Mouse (Mus musculus): ENCODE results near the gene Ipo13. TPM values are rescaled to one million over a fixed set of nuclear protein-coding genes. Genes with fewer than 3 reads are reported as not detected.

Ipo13 gene
- 15.8 and 18.2 TPM in 2 replicates for polyA plus RNA-seq (2015; fragmentation: Nextera tagmentation; extraction: Ambion mirVana)

GRCm38 (mm10) chr4:117914591-117915442 is at the start of gene Ipo13:
Gene Ipo13 (minus strand): TSS chr4:117914999.
- ATAC-seq, result peak; percentile 91
- TF ChIP-seq CTCF (IDR thresholded peaks at IDR 0.05; ENCODE audit: low read depth), result peak; percentile 56
- Histone ChIP-seq H3K4me1 (replicated peaks; ENCODE audit: control insufficient read depth, insufficient read depth, low read length) (peaks cover 11% of the 10 kb centered on the region), H3K9me3 (ENCODE audit: control insufficient read depth) (no peaks in the 10 kb centered on the region), H3K4me3 (ENCODE audit: low read depth, low read length) (peak within 1 kb of the TSS; percentile 79), H3K27me3 (replicated peaks; ENCODE audit: control insufficient read depth, insufficient read depth, low read length) (no peaks in the 10 kb centered on the region), H3K36me3 (ENCODE audit: control insufficient read depth, insufficient read depth) (peaks cover 20% of the 10 kb centered on the region; the same call in 1 of the 2 replicates), H3K9ac (ENCODE audit: low read depth, low read length) (peak within 1 kb of the TSS; percentile 59), H3K27ac (ENCODE audit: low read depth, low read length) (peak within 1 kb of the TSS; percentile 31; the same call in 1 of the 2 replicates), H3K4me2 (replicated peaks; ENCODE audit: low read depth) (peak within 1 kb of the TSS; percentile 98)
- WGBS, result under 1% methylated on average over 60 of the region's 61 CpGs

- H3K4me1 ChIP-seq (replicated peaks; ENCODE audit: control insufficient read depth, insufficient read depth, low read length), result no peaks in the 10 kb centered on the region
- no peak overlapping the region for H3K4me3 ChIP-seq (ENCODE audit: low read depth, low read length)
- H3K9ac ChIP-seq (ENCODE audit: low read depth, low read length), result no peak overlapping the region
- no peaks in the 10 kb centered on the region for H3K9me3 ChIP-seq (ENCODE audit: control insufficient read depth)
- no peak for ATAC-seq
- H3K4me2 ChIP-seq (replicated peaks; ENCODE audit: low read depth), result no peak overlapping the region
- H3K27me3 ChIP-seq (replicated peaks; ENCODE audit: control insufficient read depth, insufficient read depth, low read length), result no peaks in the 10 kb centered on the region
- no peak overlapping the region for H3K27ac ChIP-seq (ENCODE audit: low read depth, low read length)
- peaks cover 80% of the 10 kb centered on the region for H3K36me3 ChIP-seq (ENCODE audit: control insufficient read depth, insufficient read depth)
- 68% methylated on average over 4 of the region's 4 CpGs for WGBS
- no peak for TF ChIP-seq CTCF (IDR thresholded peaks at IDR 0.05; ENCODE audit: low read depth)
These were observed 42.7 kb upstream of the Ipo13 start for GRCm38 (mm10) chr4:117957492-117957891.

GRCm38 (mm10) chr4:117947493-117947892 is 32.7 kb upstream of the Ipo13 start:
- Histone ChIP-seq H3K9me3 (ENCODE audit: control insufficient read depth) (no peaks in the 10 kb centered on the region), H3K27ac (ENCODE audit: low read depth, low read length) (no peak overlapping the region), H3K36me3 (ENCODE audit: control insufficient read depth, insufficient read depth) (peaks cover 30% of the 10 kb centered on the region), H3K4me3 (ENCODE audit: low read depth, low read length) (no peak overlapping the region), H3K4me2 (replicated peaks; ENCODE audit: low read depth) (no peak overlapping the region), H3K27me3 (replicated peaks; ENCODE audit: control insufficient read depth, insufficient read depth, low read length) (no peaks in the 10 kb centered on the region), H3K9ac (ENCODE audit: low read depth, low read length) (no peak overlapping the region), H3K4me1 (replicated peaks; ENCODE audit: control insufficient read depth, insufficient read depth, low read length) (no peaks in the 10 kb centered on the region)
- no peak for ATAC-seq
- 79% methylated on average over 7 of the region's 7 CpGs for WGBS
- no peak for TF ChIP-seq CTCF (IDR thresholded peaks at IDR 0.05; ENCODE audit: low read depth)

GRCm38 (mm10) chr4:117946639-117947305 is 32.0 kb upstream of the Ipo13 start:
- peaks cover 26% of the 10 kb centered on the region for H3K36me3 ChIP-seq (ENCODE audit: control insufficient read depth, insufficient read depth)
- H3K9me3 ChIP-seq (ENCODE audit: control insufficient read depth), result no peaks in the 10 kb centered on the region
- no peak overlapping the region for H3K4me2 ChIP-seq (replicated peaks; ENCODE audit: low read depth)
- no peak for TF ChIP-seq CTCF (IDR thresholded peaks at IDR 0.05; ENCODE audit: low read depth)
- H3K27ac ChIP-seq (ENCODE audit: low read depth, low read length), result no peak overlapping the region
- no peaks in the 10 kb centered on the region for H3K27me3 ChIP-seq (replicated peaks; ENCODE audit: control insufficient read depth, insufficient read depth, low read length)
- H3K4me1 ChIP-seq (replicated peaks; ENCODE audit: control insufficient read depth, insufficient read depth, low read length), result no peaks in the 10 kb centered on the region
- H3K9ac ChIP-seq (ENCODE audit: low read depth, low read length), result no peak overlapping the region
- no peak for ATAC-seq
- 79% methylated on average over 11 of the region's 11 CpGs for WGBS
- H3K4me3 ChIP-seq (ENCODE audit: low read depth, low read length), result no peak overlapping the region

GRCm38 (mm10) chr4:117943317-117943716 is 28.5 kb upstream of the Ipo13 start:
- Histone ChIP-seq H3K4me2 (replicated peaks; ENCODE audit: low read depth) (no peak overlapping the region), H3K4me3 (ENCODE audit: low read depth, low read length) (no peak overlapping the region), H3K4me1 (replicated peaks; ENCODE audit: control insufficient read depth, insufficient read depth, low read length) (no peaks in the 10 kb centered on the region), H3K9me3 (ENCODE audit: control insufficient read depth) (no peaks in the 10 kb centered on the region), H3K27ac (ENCODE audit: low read depth, low read length) (no peak overlapping the region), H3K9ac (ENCODE audit: low read depth, low read length) (no peak overlapping the region), H3K27me3 (replicated peaks; ENCODE audit: control insufficient read depth, insufficient read depth, low read length) (no peaks in the 10 kb centered on the region), H3K36me3 (ENCODE audit: control insufficient read depth, insufficient read depth) (peaks cover 46% of the 10 kb centered on the region)
- WGBS, result 47% methylated on average over 5 of the region's 5 CpGs
- no peak for ATAC-seq
- TF ChIP-seq CTCF (IDR thresholded peaks at IDR 0.05; ENCODE audit: low read depth), result no peak

GRCm38 (mm10) chr4:117936964-117937363 is 22.2 kb upstream of the Ipo13 start:
- H3K4me1 ChIP-seq (replicated peaks; ENCODE audit: control insufficient read depth, insufficient read depth, low read length), result no peaks in the 10 kb centered on the region
- no peak overlapping the region for H3K9ac ChIP-seq (ENCODE audit: low read depth, low read length)
- no peaks in the 10 kb centered on the region for H3K27me3 ChIP-seq (replicated peaks; ENCODE audit: control insufficient read depth, insufficient read depth, low read length)
- no peak overlapping the region for H3K4me2 ChIP-seq (replicated peaks; ENCODE audit: low read depth)
- no peaks in the 10 kb centered on the region for H3K9me3 ChIP-seq (ENCODE audit: control insufficient read depth)
- TF ChIP-seq CTCF (IDR thresholded peaks at IDR 0.05; ENCODE audit: low read depth), result peak; percentile 65
- H3K27ac ChIP-seq (ENCODE audit: low read depth, low read length), result no peak overlapping the region
- H3K36me3 ChIP-seq (ENCODE audit: control insufficient read depth, insufficient read depth), result peaks cover 49% of the 10 kb centered on the region
- WGBS, result 85% methylated on average over 5 of the region's 5 CpGs
- ATAC-seq, result peak; percentile 63; the same call in 1 of the 2 replicates
- H3K4me3 ChIP-seq (ENCODE audit: low read depth, low read length), result no peak overlapping the region
